Mouse (Mus musculus) midbrain, embryonic 16.5 days (tissue): ENCODE data around the gene Sh3gl1. TPM values are rescaled to one million over a fixed set of nuclear protein-coding genes. Genes with fewer than 3 reads are reported as not detected.

Experiments
- ATAC-seq: fragments of 200-750 bp; cut with Nextera tagmentation; 2 replicates; pipeline ENCODE4 v1.8.0; 2017; ENCODE audit warnings: moderate TSS enrichment
- H3K27ac ChIP-seq: fragments of 300-500 bp; sonication (generic); 2 replicates; pipeline ENCODE4 v1.5.1; 2014; ENCODE audit warnings: mild to moderate bottlenecking, low read length, mixed read lengths
- H3K27me3 ChIP-seq: fragments of 300-500 bp; sonication (generic); 2 replicates; pipeline ENCODE4 v1.6.1; 2014; ENCODE audit warnings: low read depth, low read length, mixed read lengths; ENCODE audit not compliant: control insufficient read depth, insufficient read depth
- H3K36me3 ChIP-seq: fragments of 300-500 bp; sonication (generic); 2 replicates; pipeline ENCODE4 v1.6.1; 2014; ENCODE audit warnings: mild to moderate bottlenecking, low read length, moderate library complexity, mixed read lengths; ENCODE audit not compliant: control insufficient read depth, insufficient read depth
- H3K4me1 ChIP-seq: fragments of 300-500 bp; sonication (generic); 2 replicates; pipeline ENCODE4 v1.6.1; 2014; ENCODE audit warnings: mild to moderate bottlenecking, low read length, mixed read lengths; ENCODE audit not compliant: control insufficient read depth, insufficient read depth
- H3K4me2 ChIP-seq: fragments of 300-500 bp; sonication (generic); 2 replicates; pipeline ENCODE4 v1.6.1; 2014; ENCODE audit warnings: mild to moderate bottlenecking, low read length, mixed read lengths
- H3K4me3 ChIP-seq: fragments of 300-500 bp; sonication (generic); 2 replicates; pipeline ENCODE4 v1.5.1; 2014; ENCODE audit warnings: low read depth, mild to moderate bottlenecking, low read length, moderate library complexity, mixed read lengths
- H3K9ac ChIP-seq: fragments of 300-500 bp; sonication (generic); 2 replicates; pipeline ENCODE4 v1.6.1; 2014; ENCODE audit warnings: low read depth, low read length, mixed read lengths
- H3K9me3 ChIP-seq: fragments of 300-500 bp; sonication (generic); replicated peaks from 2 replicates; pipeline ENCODE4 v1.6.1; 2014; ENCODE audit warnings: mild to moderate bottlenecking, low read length, mixed read lengths; ENCODE audit not compliant: control insufficient read depth, poor library complexity, severe bottlenecking
- WGBS: fragments of 180-500 bp; shearing (Covaris S2); extraction: QIAGEN DNeasy Blood & Tissue Kit; methylation state at CpG from one replicate; pipeline ENCODE4 v1.1.7; 2014; 5-methylcytosine and 5-hydroxymethylcytosine counted together
- polyA plus RNA-seq: library from polyadenylated mRNA; unstranded; fragments of >200 nt; fragmentation: Nextera tagmentation; extraction: Ambion mirVana; gene quantifications from 2 replicates; pipeline ENCODE4 v1.2.1, GENCODE M21; 2015

The Sh3gl1 gene
- polyA plus RNA-seq, 1 experiment from 2014 or later, result 102 TPM

GRCm38 (mm10) chr17:56027801-56028441 lies 8.5 kb downstream of the Sh3gl1 start:
- no peak overlapping the region for H3K4me3 ChIP-seq
- H3K4me2 ChIP-seq, result no peak overlapping the region
- H3K27ac ChIP-seq, result no peak overlapping the region
- no peak for ATAC-seq
- H3K4me1 ChIP-seq, result no peaks in the 10 kb centered on the region
- 94% methylated on average over 5 of the region's 5 CpGs for WGBS
- H3K36me3 ChIP-seq, result no peaks in the 10 kb centered on the region; the same call in 1 of the 2 replicates
- H3K9me3 ChIP-seq, result no peaks in the 10 kb centered on the region
- H3K9ac ChIP-seq, result no peak overlapping the region
- H3K27me3 ChIP-seq, result no peaks in the 10 kb centered on the region

- H3K27ac ChIP-seq, result no peak overlapping the region
- no peaks in the 10 kb centered on the region for H3K4me1 ChIP-seq
- 100% methylated on average over 1 of the region's 1 CpGs for WGBS
Measured at GRCm38 (mm10) chr17:56026881-56027280, 9.6 kb downstream of the Sh3gl1 start.

GRCm38 (mm10) chr17:56026303-56026702 lies 10.1 kb downstream of the Sh3gl1 start:
- no peak for ATAC-seq
- Histone ChIP-seq H3K36me3 (no peaks in the 10 kb centered on the region; the same call in 1 of the 2 replicates), H3K9ac (no peak overlapping the region), H3K4me2 (no peak overlapping the region), H3K4me3 (no peak overlapping the region), H3K27ac (no peak overlapping the region), H3K4me1 (no peaks in the 10 kb centered on the region), H3K27me3 (no peaks in the 10 kb centered on the region), H3K9me3 (no peaks in the 10 kb centered on the region)
- WGBS, result 100% methylated on average over 1 of the region's 1 CpGs

More at GRCm38 (mm10) chr17:56026881-56027280, 9.6 kb downstream of the Sh3gl1 start:
- no peak overlapping the region for H3K4me3 ChIP-seq
- ATAC-seq, result no peak
- H3K27me3 ChIP-seq, result no peaks in the 10 kb centered on the region
- H3K9ac ChIP-seq, result no peak overlapping the region
- H3K36me3 ChIP-seq, result no peaks in the 10 kb centered on the region; the same call in 1 of the 2 replicates
- no peaks in the 10 kb centered on the region for H3K9me3 ChIP-seq
- H3K4me2 ChIP-seq, result no peak overlapping the region

GRCm38 (mm10) chr17:56024931-56025330 lies 11.5 kb downstream of the Sh3gl1 start:
- no peak overlapping the region for H3K4me2 ChIP-seq
- no peak overlapping the region for H3K9ac ChIP-seq
- ATAC-seq, result no peak
- H3K27ac ChIP-seq, result no peak overlapping the region
- no peak overlapping the region for H3K4me3 ChIP-seq
- H3K9me3 ChIP-seq, result no peaks in the 10 kb centered on the region
- H3K4me1 ChIP-seq, result no peaks in the 10 kb centered on the region
- WGBS, result 85% methylated on average over 5 of the region's 5 CpGs
- H3K27me3 ChIP-seq, result no peaks in the 10 kb centered on the region
- H3K36me3 ChIP-seq, result no peaks in the 10 kb centered on the region; the same call in 1 of the 2 replicates

GRCm38 (mm10) chr17:56024476-56024875 lies 12.0 kb downstream of the Sh3gl1 start:
- Histone ChIP-seq H3K27me3 (no peaks in the 10 kb centered on the region), H3K9ac (no peak overlapping the region), H3K4me1 (no peaks in the 10 kb centered on the region), H3K4me3 (no peak overlapping the region), H3K36me3 (no peaks in the 10 kb centered on the region; the same call in 1 of the 2 replicates), H3K9me3 (no peaks in the 10 kb centered on the region), H3K27ac (no peak overlapping the region), H3K4me2 (no peak overlapping the region)
- ATAC-seq, result no peak
- WGBS, result 81% methylated on average over 2 of the region's 2 CpGs

- 79% methylated on average over 5 of the region's 5 CpGs for WGBS
- peaks cover 6% of the 10 kb centered on the region; the same call in 1 of the 2 replicates for H3K36me3 ChIP-seq
- H3K4me1 ChIP-seq, result no peaks in the 10 kb centered on the region
- ATAC-seq, result no peak
- no peak overlapping the region for H3K4me2 ChIP-seq
- no peak overlapping the region for H3K27ac ChIP-seq
- H3K9me3 ChIP-seq, result no peaks in the 10 kb centered on the region
- no peak overlapping the region for H3K9ac ChIP-seq
- no peaks in the 10 kb centered on the region for H3K27me3 ChIP-seq
- no peak overlapping the region for H3K4me3 ChIP-seq
Measured at GRCm38 (mm10) chr17:56023386-56023785, 13.0 kb downstream of the Sh3gl1 start.

- Histone ChIP-seq H3K4me2 (no peak overlapping the region), H3K9me3 (no peaks in the 10 kb centered on the region), H3K27ac (no peak overlapping the region), H3K9ac (no peak overlapping the region), H3K36me3 (peaks cover 10% of the 10 kb centered on the region; the same call in 1 of the 2 replicates), H3K4me3 (no peak overlapping the region), H3K4me1 (no peaks in the 10 kb centered on the region), H3K27me3 (no peaks in the 10 kb centered on the region)
- ATAC-seq, result no peak
- 81% methylated on average over 4 of the region's 4 CpGs for WGBS
Measured at GRCm38 (mm10) chr17:56022989-56023290, 13.5 kb downstream of the Sh3gl1 start.

- ATAC-seq, result no peak
- H3K9ac ChIP-seq, result no peak overlapping the region; the same call in 1 of the 2 replicates
- no peak overlapping the region for H3K4me2 ChIP-seq
- peaks cover 16% of the 10 kb centered on the region for H3K36me3 ChIP-seq
- no peaks in the 10 kb centered on the region for H3K4me1 ChIP-seq
- H3K4me3 ChIP-seq, result no peak overlapping the region
- no peaks in the 10 kb centered on the region for H3K9me3 ChIP-seq
- WGBS, result 44% methylated on average over 2 of the region's 2 CpGs
- H3K27ac ChIP-seq, result no peak overlapping the region
- H3K27me3 ChIP-seq, result no peaks in the 10 kb centered on the region
Measured at GRCm38 (mm10) chr17:56022131-56022988, 14.1 kb downstream of the Sh3gl1 start.
